Comparison of ENCODE assay signal across 22 mouse cellular contexts in genomic region chr19:26704545-26705209, GRCm38 (mm10).
DNase-seq lines count a peak whose midpoint lies in the region; ATAC-seq and TF ChIP-seq lines count a peak whose summit lies in the region.
"Had no signal": no experiment of that assay in that cellular context is flagged by ENCODE, and none has a peak within 500 bp of the region (broad histone marks: within the 10 kb centered on the region; RNA-seq: fewer than 3 reads in every experiment).

No protein-coding gene starts in this region.

- H3K9me3 ChIP-seq in heart, embryonic 12.5 days (replicated peaks), result peaks cover 4% of the 10 kb centered on the region; the same call in 1 of the 2 replicates
- H3K9me3 ChIP-seq in stomach, embryonic 14.5 days (ENCODE audit: control insufficient read depth, low read depth, low read length), result no peaks in the 10 kb centered on the region
- no peaks in the 10 kb centered on the region for H3K9me3 ChIP-seq in stomach, postnatal 0 days (ENCODE audit: control insufficient read depth, low read length)
- H3K9me3 ChIP-seq in limb, embryonic 10.5 days (replicated peaks), result no peaks in the 10 kb centered on the region
- H3K9me3 ChIP-seq: forebrain, embryonic 12.5 days; hindbrain, embryonic 10.5 days; midbrain, embryonic 15.5 days had no signal

- H3K27me3 ChIP-seq in heart, embryonic 12.5 days (replicated peaks), result no peaks in the 10 kb centered on the region
- H3K27me3 ChIP-seq in stomach, embryonic 14.5 days (ENCODE audit: control insufficient read depth, insufficient read depth, low read length), result no peaks in the 10 kb centered on the region
- H3K27me3 ChIP-seq in stomach, postnatal 0 days (ENCODE audit: control insufficient read depth, insufficient read depth, low read length), result no peaks in the 10 kb centered on the region
- H3K27me3 ChIP-seq in limb, embryonic 10.5 days (ENCODE audit: low read depth, poor library complexity, severe bottlenecking), result no peaks in the 10 kb centered on the region
- H3K27me3 ChIP-seq: forebrain, embryonic 12.5 days; midbrain, embryonic 15.5 days had no signal

- H3K27ac ChIP-seq in heart, embryonic 12.5 days (ENCODE audit: poor library complexity, severe bottlenecking), result no peak overlapping the region
- H3K27ac ChIP-seq in stomach, embryonic 14.5 days (ENCODE audit: low read length), result no peak overlapping the region
- no peak overlapping the region for H3K27ac ChIP-seq in stomach, postnatal 0 days (replicated peaks)
- H3K27ac ChIP-seq in limb, embryonic 10.5 days, result peak overlapping the region; percentile 63; the same call in 1 of the 2 replicates
- H3K27ac ChIP-seq: forebrain, embryonic 12.5 days; hindbrain, embryonic 10.5 days; midbrain, embryonic 15.5 days had no signal

- H3K4me2 ChIP-seq in heart, embryonic 12.5 days, result no peak overlapping the region
- H3K4me2 ChIP-seq in stomach, embryonic 14.5 days (replicated peaks; ENCODE audit: low read depth, low read length), result no peak overlapping the region
- H3K4me2 ChIP-seq in stomach, postnatal 0 days (replicated peaks; ENCODE audit: low read depth), result no peak overlapping the region
- H3K4me2 ChIP-seq: forebrain, embryonic 12.5 days; midbrain, embryonic 15.5 days had no signal

- TF ChIP-seq CTCF in stomach, postnatal 0 days (IDR thresholded peaks at IDR 0.05; ENCODE audit: low read depth), result no peak

- peaks cover 16% of the 10 kb centered on the region; the same call in 1 of the 2 replicates for H3K36me3 ChIP-seq in heart, embryonic 12.5 days
- H3K36me3 ChIP-seq in stomach, embryonic 14.5 days (ENCODE audit: control insufficient read depth, insufficient read depth, low read length), result no peaks in the 10 kb centered on the region; the same call in 1 of the 2 replicates
- H3K36me3 ChIP-seq in stomach, postnatal 0 days (ENCODE audit: control insufficient read depth, insufficient read depth, low read length), result peaks cover 10% of the 10 kb centered on the region; the same call in 1 of the 2 replicates
- no peaks in the 10 kb centered on the region for H3K36me3 ChIP-seq in limb, embryonic 10.5 days
- H3K36me3 ChIP-seq: forebrain, embryonic 12.5 days; hindbrain, embryonic 10.5 days had no signal

- H3K9ac ChIP-seq in heart, embryonic 12.5 days, result no peak overlapping the region
- no peak overlapping the region for H3K9ac ChIP-seq in stomach, embryonic 14.5 days (replicated peaks; ENCODE audit: low read depth, low read length)
- H3K9ac ChIP-seq in stomach, postnatal 0 days (ENCODE audit: low read length), result no peak overlapping the region
- H3K9ac ChIP-seq: forebrain, embryonic 12.5 days; liver, postnatal 0 days; midbrain, embryonic 15.5 days had no signal

- 78% methylated on average over 10 of the region's 10 CpGs for WGBS in heart, embryonic 12.5 days
- WGBS in stomach, embryonic 14.5 days, result 56% methylated on average over 10 of the region's 10 CpGs
- 64% methylated on average over 10 of the region's 10 CpGs for WGBS in stomach, postnatal 0 days
- 80% methylated on average over 10 of the region's 10 CpGs for WGBS in limb, embryonic 10.5 days

- no peak overlapping the region for H3K4me3 ChIP-seq in heart, embryonic 12.5 days
- H3K4me3 ChIP-seq in stomach, embryonic 14.5 days (ENCODE audit: low read depth, low read length), result no peak overlapping the region
- H3K4me3 ChIP-seq in stomach, postnatal 0 days (ENCODE audit: low read depth, low read length), result no peak overlapping the region
- no peak overlapping the region for H3K4me3 ChIP-seq in limb, embryonic 10.5 days
- H3K4me3 ChIP-seq: forebrain, embryonic 12.5 days; hindbrain, embryonic 10.5 days; midbrain, embryonic 15.5 days; myocyte had no signal

- TF ChIP-seq EP300 in stomach, postnatal 0 days (optimal IDR thresholded peaks at IDR 0.05), result no peak

- peaks cover 15% of the 10 kb centered on the region; the same call in 1 of the 2 replicates for H3K4me1 ChIP-seq in heart, embryonic 12.5 days (replicated peaks)
- 0 out of 2 replicates have a peak, but pooled peaks cover 3% of the 10 kb centered on the region for H3K4me1 ChIP-seq in stomach, embryonic 14.5 days (ENCODE audit: control insufficient read depth, insufficient read depth, low read length)
- H3K4me1 ChIP-seq in stomach, postnatal 0 days (replicated peaks; ENCODE audit: control insufficient read depth, insufficient read depth), result no peaks in the 10 kb centered on the region
- H3K4me1 ChIP-seq in limb, embryonic 10.5 days, result peaks cover 56% of the 10 kb centered on the region
- H3K4me1 ChIP-seq: forebrain, embryonic 12.5 days; hindbrain, embryonic 10.5 days; midbrain, embryonic 15.5 days had no signal

- DNase-seq in heart, adult 11 months, result peak; percentile 9
- DNase-seq in stomach, postnatal 0 days (ENCODE audit: low spot score), result no peak
- no peak for DNase-seq in limb, embryonic 10.5 days (ENCODE audit: low spot score)
- no peak for DNase-seq in layer of hippocampus, adult 18-20 months (ENCODE audit: low spot score in 2 of 2)
- DNase-seq: adrenal gland, postnatal 36 days; cerebellum, adult 11-12 months; cerebellum, postnatal 14 days; gastrocnemius, postnatal 25 days; kidney, adult 11 months; kidney, postnatal 4 days; liver, postnatal 0 days; right cerebral cortex, postnatal 14 days; spleen, adult 18-20 months; thymus, adult 18-20 months had no signal

- no peak for ATAC-seq in heart, embryonic 12.5 days (ENCODE audit: insufficient number of reproducible peaks, low FRiP score)
- ATAC-seq in stomach, embryonic 14.5 days (ENCODE audit: insufficient number of reproducible peaks, insufficient read depth, low FRiP score, low read depth), result peak; percentile 33; the same call in 1 of the 2 replicates
- no peak for ATAC-seq in stomach, postnatal 0 days (ENCODE audit: low FRiP score, low TSS enrichment)
- ATAC-seq in megakaryocyte progenitor cell, adult 5-6 weeks (replicated peaks; ENCODE audit: poor library complexity), result no peak
- ATAC-seq in erythroblast, adult 5-6 weeks (replicated peaks; ENCODE audit: low FRiP score, poor library complexity, severe bottlenecking), result no peak
- ATAC-seq: liver, postnatal 0 days; midbrain, embryonic 15.5 days had no signal
